17 mouse cellular contexts compared by ENCODE assay signal in genomic region chr5:124337103-124337502, GRCm38 (mm10). TPM values are rescaled to one million over a fixed set of nuclear protein-coding genes. Genes with fewer than 3 reads are reported as not detected.
DNase-seq lines count a peak whose midpoint lies in the region; ATAC-seq and TF ChIP-seq lines count a peak whose summit lies in the region.
"Had no signal": no experiment of that assay in that cellular context is flagged by ENCODE, and none has a peak within 500 bp of the region (broad histone marks: within the 10 kb centered on the region; RNA-seq: fewer than 3 reads in every experiment).

No protein-coding gene starts in this region.

- DNase-seq in heart, adult 2 months: no peak
- DNase-seq in lung, postnatal 25 days (ENCODE audit: low spot score): no peak
- peak; percentile 28 for DNase-seq in forebrain, embryonic 14.5 days (ENCODE audit: low spot score)
- DNase-seq in forebrain, postnatal 0 days: no peak
- DNase-seq in spleen, postnatal 14 days (ENCODE audit: low spot score in 2 of 2): no peak
- DNase-seq in kidney, adult 18-20 months: no peak
- DNase-seq: cerebellum, adult 9-10 months; kidney, adult 9 months; retina, postnatal 1 day; right cerebral cortex, postnatal 4 days; thymus, postnatal 4 days had no signal

- no peaks in the 10 kb centered on the region for H3K9me3 ChIP-seq in heart, embryonic 16.5 days (replicated peaks; ENCODE audit: control insufficient read depth, low read length)
- no peaks in the 10 kb centered on the region for H3K9me3 ChIP-seq in lung, embryonic 16.5 days (ENCODE audit: control insufficient read depth, low read length)
- H3K9me3 ChIP-seq in forebrain, embryonic 14.5 days (replicated peaks; ENCODE audit: control insufficient read depth, low read length): no peaks in the 10 kb centered on the region
- no peaks in the 10 kb centered on the region for H3K9me3 ChIP-seq in forebrain, postnatal 0 days (ENCODE audit: low read length)
- H3K9me3 ChIP-seq: limb, embryonic 13.5 days; liver, embryonic 15.5 days; midbrain, embryonic 12.5 days had no signal

- peak; percentile 29; the same call in 1 of the 2 replicates for ATAC-seq in heart, embryonic 16.5 days (replicated peaks; ENCODE audit: extremely low read depth, insufficient read depth, low FRiP score)
- ATAC-seq in lung, embryonic 16.5 days (ENCODE audit: low read depth): no peak
- ATAC-seq in forebrain, embryonic 14.5 days: no peak
- ATAC-seq in forebrain, postnatal 0 days: no peak

- no peak overlapping the region for H3K9ac ChIP-seq in heart, embryonic 16.5 days (ENCODE audit: low read length)
- H3K9ac ChIP-seq in heart, adult 2 months (ENCODE audit: low read depth, low read length): no peak overlapping the region
- H3K9ac ChIP-seq in lung, embryonic 16.5 days (ENCODE audit: low read length): no peak overlapping the region
- H3K9ac ChIP-seq in forebrain, embryonic 14.5 days (ENCODE audit: low read length): no peak overlapping the region
- no peak overlapping the region for H3K9ac ChIP-seq in forebrain, postnatal 0 days
- H3K9ac ChIP-seq: limb, embryonic 13.5 days; liver, embryonic 15.5 days had no signal

- no peak overlapping the region for H3K4me3 ChIP-seq in heart, embryonic 16.5 days (ENCODE audit: low read length)
- H3K4me3 ChIP-seq in heart, adult 2 months: no peak overlapping the region
- H3K4me3 ChIP-seq in lung, embryonic 16.5 days (ENCODE audit: low read length): no peak overlapping the region
- H3K4me3 ChIP-seq in forebrain, embryonic 14.5 days (ENCODE audit: low read depth, low read length): no peak overlapping the region
- H3K4me3 ChIP-seq in forebrain, postnatal 0 days (ENCODE audit: low read depth, low read length): no peak overlapping the region
- H3K4me3 ChIP-seq: limb, embryonic 13.5 days; liver, embryonic 15.5 days; midbrain, embryonic 12.5 days had no signal

- 57% methylated on average over 9 of the region's 9 CpGs for WGBS in heart, embryonic 16.5 days
- WGBS in heart, adult 2 months: 73% methylated on average over 9 of the region's 9 CpGs
- 69% methylated on average over 9 of the region's 9 CpGs for WGBS in lung, embryonic 16.5 days
- WGBS in forebrain, embryonic 14.5 days: 81% methylated on average over 9 of the region's 9 CpGs
- WGBS in forebrain, postnatal 0 days: 78% methylated on average over 9 of the region's 9 CpGs

- intact Hi-C loops in heart, adult 2 months (cut with DNase I): no loop called here

- H3K4me2 ChIP-seq in heart, embryonic 16.5 days (ENCODE audit: low read depth, low read length): no peak overlapping the region
- H3K4me2 ChIP-seq in lung, embryonic 16.5 days (ENCODE audit: low read depth, low read length): no peak overlapping the region
- no peak overlapping the region for H3K4me2 ChIP-seq in forebrain, embryonic 14.5 days (ENCODE audit: low read length)
- no peak overlapping the region for H3K4me2 ChIP-seq in forebrain, postnatal 0 days (ENCODE audit: low read depth)
- H3K4me2 ChIP-seq: limb, embryonic 13.5 days; liver, embryonic 15.5 days; midbrain, embryonic 12.5 days had no signal

- no peak for TF ChIP-seq POLR2A in heart, adult 2 months (IDR thresholded peaks at IDR 0.05; ENCODE audit: insufficient read depth, low read depth, low read length)

- peak overlapping the region; percentile 65 for H3K27ac ChIP-seq in heart, embryonic 16.5 days (ENCODE audit: low read length)
- H3K27ac ChIP-seq in heart, adult 2 months: no peak overlapping the region
- peak overlapping the region; percentile 6; the same call in 1 of the 2 replicates for H3K27ac ChIP-seq in lung, embryonic 16.5 days (ENCODE audit: low read length)
- peak overlapping the region; percentile 70 for H3K27ac ChIP-seq in forebrain, embryonic 14.5 days (ENCODE audit: low read depth, low read length)
- peak overlapping the region; percentile 70 for H3K27ac ChIP-seq in forebrain, postnatal 0 days (ENCODE audit: low read depth, low read length)
- H3K27ac ChIP-seq: limb, embryonic 13.5 days; liver, embryonic 15.5 days; macrophage had no signal

- no peaks in the 10 kb centered on the region for H3K36me3 ChIP-seq in heart, embryonic 16.5 days (ENCODE audit: control insufficient read depth, insufficient read depth)
- peaks cover 3% of the 10 kb centered on the region for H3K36me3 ChIP-seq in heart, adult 2 months (ENCODE audit: control insufficient read depth, insufficient read depth, low read length)
- 0 out of 2 replicates have a peak, but pooled peaks cover 2% of the 10 kb centered on the region for H3K36me3 ChIP-seq in lung, embryonic 16.5 days (ENCODE audit: control insufficient read depth, insufficient read depth, low read length)
- no peaks in the 10 kb centered on the region for H3K36me3 ChIP-seq in forebrain, embryonic 14.5 days (ENCODE audit: control insufficient read depth, insufficient read depth, low read length)
- H3K36me3 ChIP-seq in forebrain, postnatal 0 days (ENCODE audit: insufficient read depth): no peaks in the 10 kb centered on the region
- H3K36me3 ChIP-seq: limb, embryonic 13.5 days; midbrain, embryonic 12.5 days had no signal

- no peak for TF ChIP-seq EP300 in heart, adult 2 months (IDR thresholded peaks at IDR 0.05; ENCODE audit: insufficient read depth, low read depth, low read length)

- TF ChIP-seq CTCF in heart, adult 2 months (IDR thresholded peaks at IDR 0.05): no peak
- no peak for TF ChIP-seq CTCF in forebrain, postnatal 0 days (IDR thresholded peaks at IDR 0.05; ENCODE audit: low read depth)

- H3K79me2 ChIP-seq in heart, adult 2 months (replicated peaks; ENCODE audit: control insufficient read depth, insufficient read depth, low read length): no peaks in the 10 kb centered on the region

- H3K27me3 ChIP-seq in heart, embryonic 16.5 days (ENCODE audit: control insufficient read depth, insufficient read depth, low read length): no peaks in the 10 kb centered on the region
- no peaks in the 10 kb centered on the region for H3K27me3 ChIP-seq in heart, adult 2 months (ENCODE audit: control insufficient read depth, insufficient read depth, low read length)
- no peaks in the 10 kb centered on the region for H3K27me3 ChIP-seq in lung, embryonic 16.5 days (ENCODE audit: control insufficient read depth, insufficient read depth, low read depth, low read length)
- H3K27me3 ChIP-seq in forebrain, embryonic 14.5 days (replicated peaks; ENCODE audit: control insufficient read depth, insufficient read depth, low read length): no peaks in the 10 kb centered on the region
- H3K27me3 ChIP-seq in forebrain, postnatal 0 days (ENCODE audit: insufficient read depth, low read length): no peaks in the 10 kb centered on the region
- H3K27me3 ChIP-seq: limb, embryonic 13.5 days; liver, embryonic 15.5 days; midbrain, embryonic 12.5 days had no signal

- H3K4me1 ChIP-seq in heart, embryonic 16.5 days (ENCODE audit: control insufficient read depth, insufficient read depth, low read length): peaks cover 40% of the 10 kb centered on the region
- H3K4me1 ChIP-seq in heart, adult 2 months (ENCODE audit: control insufficient read depth, insufficient read depth, low read length): peaks cover 8% of the 10 kb centered on the region
- peaks cover 24% of the 10 kb centered on the region for H3K4me1 ChIP-seq in lung, embryonic 16.5 days (replicated peaks; ENCODE audit: control insufficient read depth, insufficient read depth, low read length)
- H3K4me1 ChIP-seq in forebrain, embryonic 14.5 days (ENCODE audit: control insufficient read depth, insufficient read depth, low read length): peaks cover 28% of the 10 kb centered on the region
- H3K4me1 ChIP-seq in forebrain, postnatal 0 days (ENCODE audit: insufficient read depth): peaks cover 13% of the 10 kb centered on the region; the same call in 1 of the 2 replicates
- H3K4me1 ChIP-seq: liver, embryonic 15.5 days had no signal

RNA-seq across cellular contexts. Expression of gene 2810006K23Rik, which starts 9.2 kb away (rescaled TPM):
- polyA plus RNA-seq in heart, embryonic 16.5 days (2015; fragmentation: Nextera tagmentation; extraction: Ambion mirVana): 18.5 and 20.3 TPM in 2 replicates
- 10 to 100 TPM; 11.4 to 12.0 TPM for total RNA-seq in heart, adult 2 months (2021)
- 6.9 and 11.7 TPM in 2 replicates for polyA plus RNA-seq in heart, adult 2 months (2012; rRNA removed)
- 18.1 and 19.7 TPM in 2 replicates for polyA plus RNA-seq in lung, embryonic 16.5 days (2015; fragmentation: Nextera tagmentation; extraction: Ambion mirVana)
- polyA plus RNA-seq in forebrain, embryonic 14.5 days (2014; fragmentation: Nextera tagmentation; extraction: Ambion mirVana): 12.5 and 15.3 TPM in 2 replicates
- 14.1 and 15.2 TPM in 2 replicates for total RNA-seq in forebrain, postnatal 0 days (2014; rRNA removed)
- 9.1 and 9.2 TPM in 2 replicates for polyA plus RNA-seq in forebrain, postnatal 0 days (2015; fragmentation: Nextera tagmentation; extraction: Ambion mirVana)

RNA-seq across cellular contexts. Expression of gene Mphosph9, which starts 9.3 kb away (rescaled TPM):
- 8.7 and 10.5 TPM in 2 replicates for polyA plus RNA-seq in heart, embryonic 16.5 days (2015; fragmentation: Nextera tagmentation; extraction: Ambion mirVana)
- 1 to 10 TPM; 4.4 to 5.4 TPM for total RNA-seq in heart, adult 2 months (2021)
- polyA plus RNA-seq in heart, adult 2 months (2012; rRNA removed): 2.8 and 4.4 TPM in 2 replicates
- 13.3 and 15.1 TPM in 2 replicates for polyA plus RNA-seq in lung, embryonic 16.5 days (2015; fragmentation: Nextera tagmentation; extraction: Ambion mirVana)
- 13.5 and 16.6 TPM in 2 replicates for polyA plus RNA-seq in forebrain, embryonic 14.5 days (2014; fragmentation: Nextera tagmentation; extraction: Ambion mirVana)
- 15.0 and 23.6 TPM in 2 replicates for total RNA-seq in forebrain, postnatal 0 days (2014; rRNA removed)
- polyA plus RNA-seq in forebrain, postnatal 0 days (2015; fragmentation: Nextera tagmentation; extraction: Ambion mirVana): 4.5 and 7.8 TPM in 2 replicates

RNA-seq across cellular contexts. Expression of gene Cdk2ap1, which starts 25.8 kb away (rescaled TPM):
- 14.6 and 19.6 TPM in 2 replicates for polyA plus RNA-seq in heart, embryonic 16.5 days (2015; fragmentation: Nextera tagmentation; extraction: Ambion mirVana)
- total RNA-seq in heart, adult 2 months (2021): 100 to 1,000 TPM; 143 to 167 TPM
- polyA plus RNA-seq in heart, adult 2 months (2012; rRNA removed): 117 and 173 TPM in 2 replicates
- polyA plus RNA-seq in lung, embryonic 16.5 days (2015; fragmentation: Nextera tagmentation; extraction: Ambion mirVana): 23.9 and 26.1 TPM in 2 replicates
- 85.4 and 112 TPM in 2 replicates for polyA plus RNA-seq in forebrain, embryonic 14.5 days (2014; fragmentation: Nextera tagmentation; extraction: Ambion mirVana)
- total RNA-seq in forebrain, postnatal 0 days (2014; rRNA removed): 178 and 183 TPM in 2 replicates
- polyA plus RNA-seq in forebrain, postnatal 0 days (2015; fragmentation: Nextera tagmentation; extraction: Ambion mirVana): 101 and 115 TPM in 2 replicates
